28 mouse cellular contexts compared by ENCODE assay signal in genomic region chr19:3997231-3997630, GRCm38 (mm10). TPM values are rescaled to one million over a fixed set of nuclear protein-coding genes. Genes with fewer than 3 reads are reported as not detected.
A peak's percentile ranks its signal among the peaks of the same experiment; 100 is the strongest.
DNase-seq lines count a peak whose midpoint lies in the region; ATAC-seq and TF ChIP-seq lines count a peak whose summit lies in the region.
"Had no signal": no experiment of that assay in that cellular context is flagged by ENCODE, and none has a peak within 500 bp of the region (broad histone marks: within the 10 kb centered on the region; RNA-seq: fewer than 3 reads in every experiment).

No protein-coding gene starts in this region.

- peaks cover 17% of the 10 kb centered on the region for H3K4me1 ChIP-seq in heart, embryonic 11.5 days (ENCODE audit: control insufficient read depth, insufficient read depth, low read length)
- peaks cover 25% of the 10 kb centered on the region for H3K4me1 ChIP-seq in intestine, embryonic 16.5 days (ENCODE audit: control insufficient read depth, insufficient read depth, low read length)
- H3K4me1 ChIP-seq in intestine, embryonic 15.5 days (replicated peaks), result peaks cover 26% of the 10 kb centered on the region
- H3K4me1 ChIP-seq in kidney, adult 2 months (ENCODE audit: control insufficient read depth, insufficient read depth, low read length), result peaks cover 26% of the 10 kb centered on the region
- H3K4me1 ChIP-seq in small intestine, adult 2 months (ENCODE audit: control insufficient read depth, insufficient read depth, insufficient read length, low read length), result peaks cover 32% of the 10 kb centered on the region

- WGBS in heart, embryonic 11.5 days (ENCODE audit: insufficient replicate concordance), result 49% methylated on average over 8 of the region's 8 CpGs
- WGBS in intestine, embryonic 16.5 days, result 48% methylated on average over 8 of the region's 8 CpGs
- WGBS in intestine, embryonic 15.5 days, result 54% methylated on average over 8 of the region's 8 CpGs
- WGBS in kidney, adult 2 months, result 35% methylated on average over 8 of the region's 8 CpGs
- 47% methylated on average over 8 of the region's 8 CpGs for WGBS in small intestine, adult 2 months

- no peak overlapping the region for H3K9ac ChIP-seq in heart, embryonic 11.5 days (ENCODE audit: low read depth, low read length)
- H3K9ac ChIP-seq in intestine, embryonic 16.5 days (ENCODE audit: low read depth, low read length), result 0 out of 2 replicates have a peak overlapping the region, but pooled peaks have one; percentile 19
- H3K9ac ChIP-seq in intestine, embryonic 15.5 days, result no peak overlapping the region
- H3K9ac ChIP-seq: embryonic facial prominence, embryonic 13.5 days; embryonic facial prominence, embryonic 15.5 days; forebrain, embryonic 12.5 days had no signal

- no peaks in the 10 kb centered on the region for H3K27me3 ChIP-seq in heart, embryonic 11.5 days (ENCODE audit: control insufficient read depth, insufficient read depth, low read length)
- no peaks in the 10 kb centered on the region for H3K27me3 ChIP-seq in intestine, embryonic 16.5 days (replicated peaks; ENCODE audit: control insufficient read depth, insufficient read depth, low read length)
- H3K27me3 ChIP-seq in intestine, embryonic 15.5 days (replicated peaks), result no peaks in the 10 kb centered on the region
- H3K27me3 ChIP-seq in kidney, adult 2 months (replicated peaks; ENCODE audit: control insufficient read depth, insufficient read depth, low read length), result no peaks in the 10 kb centered on the region
- no peaks in the 10 kb centered on the region for H3K27me3 ChIP-seq in small intestine, adult 2 months (ENCODE audit: control insufficient read depth, insufficient read depth, low read length)
- H3K27me3 ChIP-seq: embryonic facial prominence, embryonic 13.5 days; embryonic facial prominence, embryonic 15.5 days had no signal

- TF ChIP-seq POLR2A in kidney, adult 2 months (IDR thresholded peaks at IDR 0.05; ENCODE audit: low read depth, low read length), result no peak
- no peak for TF ChIP-seq POLR2A in small intestine, adult 2 months (IDR thresholded peaks at IDR 0.05; ENCODE audit: low read depth, low read length)

- peak; percentile 87 for DNase-seq in heart, adult 11 months
- DNase-seq in kidney, adult 2 months, result peak; percentile 31
- DNase-seq in kidney, postnatal 10 days, result no peak
- no peak for DNase-seq in cerebellum, postnatal 10 days
- DNase-seq: adrenal gland, adult 8-10 months; adrenal gland, postnatal 14 days; adrenal gland, postnatal 36 days; B cell, adult 2 months; cerebellum, adult 11-12 months; cerebellum, adult 2 months; cerebellum, postnatal 14 days; cerebellum, postnatal 36 days; embryo, embryonic 11 days had no signal

- ATAC-seq in heart, embryonic 11.5 days (replicated peaks; ENCODE audit: insufficient number of reproducible peaks, low FRiP score, low TSS enrichment), result no peak
- no peak for ATAC-seq in intestine, embryonic 16.5 days
- no peak for ATAC-seq in intestine, embryonic 15.5 days
- ATAC-seq: activated CD4-positive, CD25-positive, alpha-beta regulatory T cell, adult 4 months; CD4-positive, CD25-positive, alpha-beta regulatory T cell, adult 4 months; forebrain, embryonic 14.5 days; Patski had no signal

- no peak overlapping the region for H3K27ac ChIP-seq in heart, embryonic 11.5 days (ENCODE audit: low read depth, low read length)
- H3K27ac ChIP-seq in intestine, embryonic 16.5 days (ENCODE audit: low read length), result no peak overlapping the region
- H3K27ac ChIP-seq in intestine, embryonic 15.5 days, result no peak overlapping the region
- H3K27ac ChIP-seq in kidney, adult 2 months (ENCODE audit: insufficient read depth, low read depth, low read length), result peak overlapping the region; percentile 29; the same call in 1 of the 2 replicates
- H3K27ac ChIP-seq in small intestine, adult 2 months (ENCODE audit: insufficient read depth, low read depth, low read length), result peak overlapping the region; percentile 29; the same call in 1 of the 2 replicates
- H3K27ac ChIP-seq: embryonic facial prominence, embryonic 13.5 days; embryonic facial prominence, embryonic 15.5 days; forebrain, embryonic 10.5 days; forebrain, embryonic 12.5 days had no signal

- no peaks in the 10 kb centered on the region for H3K9me3 ChIP-seq in heart, embryonic 11.5 days (replicated peaks; ENCODE audit: control insufficient read depth, low read length)
- H3K9me3 ChIP-seq in intestine, embryonic 16.5 days (ENCODE audit: control insufficient read depth, low read length), result no peaks in the 10 kb centered on the region
- no peaks in the 10 kb centered on the region for H3K9me3 ChIP-seq in intestine, embryonic 15.5 days
- H3K9me3 ChIP-seq: embryonic facial prominence, embryonic 13.5 days; embryonic facial prominence, embryonic 15.5 days; forebrain, embryonic 10.5 days; forebrain, embryonic 12.5 days; G1E had no signal

- H3K36me3 ChIP-seq in heart, embryonic 11.5 days (ENCODE audit: control insufficient read depth, insufficient read depth, low read length), result no peaks in the 10 kb centered on the region
- H3K36me3 ChIP-seq in intestine, embryonic 16.5 days (ENCODE audit: control insufficient read depth, insufficient read depth, low read length), result no peaks in the 10 kb centered on the region
- H3K36me3 ChIP-seq in intestine, embryonic 15.5 days, result no peaks in the 10 kb centered on the region
- H3K36me3 ChIP-seq in kidney, adult 2 months (ENCODE audit: control insufficient read depth, insufficient read depth, low read length), result no peaks in the 10 kb centered on the region
- no peaks in the 10 kb centered on the region for H3K36me3 ChIP-seq in small intestine, adult 2 months (ENCODE audit: control insufficient read depth, insufficient read depth, low read length)
- H3K36me3 ChIP-seq: embryonic facial prominence, embryonic 13.5 days; embryonic facial prominence, embryonic 15.5 days; forebrain, embryonic 10.5 days; forebrain, embryonic 12.5 days had no signal

- H3K4me3 ChIP-seq in heart, embryonic 11.5 days (ENCODE audit: low read depth, low read length), result no peak overlapping the region
- H3K4me3 ChIP-seq in intestine, embryonic 16.5 days (ENCODE audit: low read length), result no peak overlapping the region
- H3K4me3 ChIP-seq in intestine, embryonic 15.5 days (replicated peaks), result no peak overlapping the region
- no peak overlapping the region for H3K4me3 ChIP-seq in kidney, adult 2 months (ENCODE audit: insufficient read depth, low read depth, low read length)
- H3K4me3 ChIP-seq in small intestine, adult 2 months (ENCODE audit: low read depth, low read length), result no peak overlapping the region
- H3K4me3 ChIP-seq: embryonic facial prominence, embryonic 13.5 days; embryonic facial prominence, embryonic 15.5 days; erythroblast, embryonic 14.5 days; forebrain, embryonic 10.5 days; forebrain, embryonic 12.5 days had no signal

- TF ChIP-seq CTCF in kidney, adult 2 months (conservative IDR thresholded peaks at IDR 0.05; ENCODE audit: insufficient read depth, insufficient read length, low read depth, low read length), result no peak
- no peak for TF ChIP-seq CTCF in small intestine, adult 2 months (IDR thresholded peaks at IDR 0.05; ENCODE audit: extremely low read depth, insufficient read length, insufficient replicate concordance, low read depth, low read length)

- no peak overlapping the region for H3K4me2 ChIP-seq in heart, embryonic 11.5 days
- H3K4me2 ChIP-seq in intestine, embryonic 16.5 days (ENCODE audit: low read depth, low read length), result no peak overlapping the region
- H3K4me2 ChIP-seq in intestine, embryonic 15.5 days (replicated peaks), result no peak overlapping the region
- H3K4me2 ChIP-seq: embryonic facial prominence, embryonic 13.5 days; embryonic facial prominence, embryonic 15.5 days; forebrain, embryonic 12.5 days had no signal

RNA-seq across cellular contexts. Expression of gene Nudt8, which starts 3.1 kb away (rescaled TPM):
- 48.0 and 48.8 TPM in 2 replicates for polyA plus RNA-seq in heart, embryonic 11.5 days (2014; fragmentation: Nextera tagmentation; extraction: Ambion mirVana)
- polyA plus RNA-seq in intestine, embryonic 16.5 days (2015; fragmentation: Nextera tagmentation; extraction: Ambion mirVana), result 40.9 and 41.0 TPM in 2 replicates
- 33.8 and 35.9 TPM in 2 replicates for polyA plus RNA-seq in intestine, embryonic 15.5 days (2015; fragmentation: Nextera tagmentation; extraction: Ambion mirVana)
- polyA plus RNA-seq in kidney, adult 2 months (2012; rRNA removed), result 19.9 and 20.9 TPM in 2 replicates
- polyA plus RNA-seq in small intestine, adult 2 months (2012; rRNA removed), result 30.6 and 33.7 TPM in 2 replicates

RNA-seq across cellular contexts. Expression of gene Gm49405, which starts 3.2 kb away (rescaled TPM):
- polyA plus RNA-seq in heart, embryonic 11.5 days (2014; fragmentation: Nextera tagmentation; extraction: Ambion mirVana), result 2.3 and 2.5 TPM in 2 replicates
- 2.0 and 2.4 TPM in 2 replicates for polyA plus RNA-seq in intestine, embryonic 16.5 days (2015; fragmentation: Nextera tagmentation; extraction: Ambion mirVana)
- polyA plus RNA-seq in intestine, embryonic 15.5 days (2015; fragmentation: Nextera tagmentation; extraction: Ambion mirVana), result 2.1 and 2.6 TPM in 2 replicates
- polyA plus RNA-seq in kidney, adult 2 months (2012; rRNA removed), result 1.2 and 1.7 TPM in 2 replicates
- 0.77 and 0.90 TPM in 2 replicates for polyA plus RNA-seq in small intestine, adult 2 months (2012; rRNA removed)

RNA-seq across cellular contexts. Expression of gene Tbx10, which starts 4.7 kb away (rescaled TPM):
- polyA plus RNA-seq in heart, embryonic 11.5 days (2014; fragmentation: Nextera tagmentation; extraction: Ambion mirVana), result 0.11 TPM in 1 of 2 replicates, not detected in the other
- 0.73 and 0.83 TPM in 2 replicates for polyA plus RNA-seq in intestine, embryonic 16.5 days (2015; fragmentation: Nextera tagmentation; extraction: Ambion mirVana)
- polyA plus RNA-seq in intestine, embryonic 15.5 days (2015; fragmentation: Nextera tagmentation; extraction: Ambion mirVana), result 0.35 and 0.38 TPM in 2 replicates
- 0.31 and 0.75 TPM in 2 replicates for polyA plus RNA-seq in kidney, adult 2 months (2012; rRNA removed)
- polyA plus RNA-seq in small intestine, adult 2 months (2012; rRNA removed), result 0.10 TPM in 1 of 2 replicates, not detected in the other
- polyA plus RNA-seq: activated CD4-positive, CD25-positive, alpha-beta regulatory T cell, adult 4 months; CD4-positive, CD25-positive, alpha-beta regulatory T cell, adult 4 months; embryonic facial prominence, embryonic 11.5 days; embryonic facial prominence, embryonic 13.5 days; embryonic facial prominence, embryonic 15.5 days; erythroblast, embryonic 14.5 days; forebrain, embryonic 10.5 days; forebrain, embryonic 12.5 days; forebrain, embryonic 14.5 days; G1E had no signal

RNA-seq across cellular contexts. Expression of gene Doc2g, which starts 5.9 kb away (rescaled TPM):
- polyA plus RNA-seq in heart, embryonic 11.5 days (2014; fragmentation: Nextera tagmentation; extraction: Ambion mirVana), result 64.5 and 65.9 TPM in 2 replicates
- polyA plus RNA-seq in intestine, embryonic 16.5 days (2015; fragmentation: Nextera tagmentation; extraction: Ambion mirVana), result 2.4 and 3.4 TPM in 2 replicates
- polyA plus RNA-seq in intestine, embryonic 15.5 days (2015; fragmentation: Nextera tagmentation; extraction: Ambion mirVana), result 2.8 and 3.8 TPM in 2 replicates
- polyA plus RNA-seq in kidney, adult 2 months (2012; rRNA removed), result 5.1 and 5.5 TPM in 2 replicates
- polyA plus RNA-seq in small intestine, adult 2 months (2012; rRNA removed), result 5.1 and 8.2 TPM in 2 replicates

RNA-seq across cellular contexts. Expression of gene Acy3, which starts 10.9 kb away (rescaled TPM):
- polyA plus RNA-seq in heart, embryonic 11.5 days (2014; fragmentation: Nextera tagmentation; extraction: Ambion mirVana), result 8.0 and 11.3 TPM in 2 replicates
- polyA plus RNA-seq in intestine, embryonic 16.5 days (2015; fragmentation: Nextera tagmentation; extraction: Ambion mirVana), result 16.9 and 20.1 TPM in 2 replicates
- polyA plus RNA-seq in intestine, embryonic 15.5 days (2015; fragmentation: Nextera tagmentation; extraction: Ambion mirVana), result 12.8 and 14.2 TPM in 2 replicates
- polyA plus RNA-seq in kidney, adult 2 months (2012; rRNA removed), result 1,670 and 2,218 TPM in 2 replicates
- polyA plus RNA-seq in small intestine, adult 2 months (2012; rRNA removed), result 99.4 and 147 TPM in 2 replicates
- polyA plus RNA-seq: erythroblast, embryonic 14.5 days had no signal

Comparison
In these comparisons a context has a peak if more than half of its experiments do, and no peak if none do; other contexts are left out.
1. DNase-seq: peak in heart, adult 11 months (single experiment) and kidney, adult 2 months (single experiment); none in kidney, postnatal 10 days (single experiment) and cerebellum, postnatal 10 days (0 of 2).
2. H3K27ac ChIP-seq: peak in kidney, adult 2 months (single experiment) and small intestine, adult 2 months (single experiment); none in heart, embryonic 11.5 days (single experiment), intestine, embryonic 16.5 days (single experiment) and intestine, embryonic 15.5 days (single experiment).